Mouse (Mus musculus) small intestine, adult 2 months (tissue): ENCODE measurements around the gene Fryl.

Experiments
- CTCF ChIP-seq: fragments of 200-500 bp; IDR thresholded peaks from 2 replicates; pipeline ENCODE4 v1.5.1; 2012; ENCODE audit warnings: low read depth, mild to moderate bottlenecking, control low read depth, inconsistent platforms, low read length, moderate library complexity, mixed read lengths; ENCODE audit not compliant: insufficient replicate concordance, insufficient read length; ENCODE audit errors: extremely low read depth
- POLR2A ChIP-seq: fragments of 200-500 bp; IDR thresholded peaks from 2 replicates; pipeline ENCODE4 v1.6.1; 2012; ENCODE audit warnings: low read depth, mild to moderate bottlenecking, control low read depth, inconsistent platforms, low read length, moderate library complexity

DNA sequence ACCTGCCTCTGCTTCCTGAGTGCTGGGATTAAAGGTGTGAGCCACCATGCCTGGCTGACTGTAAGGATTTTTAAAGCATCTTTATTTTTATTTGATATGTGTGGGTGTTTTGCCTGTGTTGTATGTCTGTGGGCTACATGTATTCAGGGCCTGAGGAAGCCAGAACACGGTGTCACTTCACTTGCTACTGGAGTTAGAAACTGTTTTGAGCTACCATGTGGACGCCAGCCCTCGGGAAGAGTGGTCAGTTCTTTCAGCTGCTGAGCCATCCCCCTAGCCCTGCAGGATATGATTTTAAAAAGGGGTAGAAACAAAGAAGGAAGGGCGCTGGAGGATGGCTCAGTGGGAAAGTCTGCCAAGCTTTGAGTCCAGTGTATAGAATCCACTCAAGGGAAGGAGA is 39.5 kb upstream of the Fryl start:
- TF ChIP-seq CTCF: no peak
- TF ChIP-seq POLR2A: no peak
